Mouse (Mus musculus) forebrain, embryonic 12.5 days (tissue): ENCODE measurements at regions not wholly inside any gene's neighbourhood (a gene's known extent, or its start where the extent isn't known, plus 50 kb on each side); places are given as distances from the start of the nearest gene placed in this dataset.
A peak's percentile ranks its signal among the peaks of the same experiment; 100 is the strongest.

Experiments used
- ATAC-seq: fragments of 200-750 bp; cut with Nextera tagmentation; 2 replicates; pipeline ENCODE4 v1.8.0; 2017; ENCODE audit warnings: moderate TSS enrichment; ENCODE audit not compliant: low FRiP score
- H3K27ac ChIP-seq: fragments of 300-500 bp; sonication (generic); 2 replicates; pipeline ENCODE4 v1.5.1; 2016; ENCODE audit warnings: mild to moderate bottlenecking
- H3K27me3 ChIP-seq: fragments of 300-500 bp; sonication (generic); 2 replicates; pipeline ENCODE4 v1.6.1; 2016; ENCODE audit warnings: mild to moderate bottlenecking
- H3K36me3 ChIP-seq: fragments of 300-500 bp; sonication (generic); replicated peaks from 2 replicates; pipeline ENCODE4 v1.6.1; 2016; ENCODE audit warnings: mild to moderate bottlenecking
- H3K4me1 ChIP-seq: fragments of 300-500 bp; sonication (generic); 2 replicates; pipeline ENCODE4 v1.6.1; 2016
- H3K4me2 ChIP-seq: fragments of 300-500 bp; sonication (generic); 2 replicates; pipeline ENCODE4 v1.6.1; 2016; ENCODE audit warnings: mild to moderate bottlenecking, moderate library complexity
- H3K4me3 ChIP-seq: fragments of 300-500 bp; sonication (generic); replicated peaks from 2 replicates; pipeline ENCODE4 v1.5.1; 2016; ENCODE audit warnings: mild to moderate bottlenecking
- H3K9ac ChIP-seq: fragments of 300-500 bp; sonication (generic); 2 replicates; pipeline ENCODE4 v1.6.1; 2016; ENCODE audit warnings: mild to moderate bottlenecking
- H3K9me3 ChIP-seq: fragments of 300-500 bp; sonication (generic); 2 replicates; pipeline ENCODE4 v1.6.1; 2016
- WGBS: fragments of 180-500 bp; shearing (Covaris S2); methylation state at CpG from one replicate; pipeline ENCODE4 v1.1.7; 2016; 5-methylcytosine and 5-hydroxymethylcytosine counted together

DNA sequence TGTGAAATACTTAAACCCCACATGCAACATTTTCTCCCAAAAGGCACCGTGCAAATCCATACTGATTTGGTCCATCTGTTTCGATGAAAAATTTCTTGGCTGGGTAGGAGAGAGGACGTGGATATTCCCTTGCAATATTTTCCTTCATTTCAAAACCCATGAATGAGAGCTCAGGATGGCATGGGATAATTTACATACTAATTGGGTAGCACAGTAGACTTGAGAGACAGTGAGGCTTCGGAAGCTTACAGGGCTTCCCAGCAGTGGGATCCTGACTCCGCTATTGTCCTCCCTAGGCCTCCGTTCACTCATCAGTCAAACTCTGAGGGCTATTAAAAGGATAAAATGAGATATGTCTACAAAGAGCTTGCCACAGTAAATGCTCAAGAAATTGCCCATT lies 59.8 kb downstream of the Sox3 start:
- Histone ChIP-seq H3K27ac (no peak overlapping the region), H3K27me3 (no peaks in the 10 kb centered on the region), H3K36me3 (no peaks in the 10 kb centered on the region), H3K4me2 (no peak overlapping the region), H3K4me3 (no peak overlapping the region), H3K9ac (no peak overlapping the region), H3K9me3 (no peaks in the 10 kb centered on the region), H3K4me1 (peaks cover 9% of the 10 kb centered on the region)
- WGBS: 61% methylated on average over 6 of the region's 6 CpGs
- no peak for ATAC-seq

DNA sequence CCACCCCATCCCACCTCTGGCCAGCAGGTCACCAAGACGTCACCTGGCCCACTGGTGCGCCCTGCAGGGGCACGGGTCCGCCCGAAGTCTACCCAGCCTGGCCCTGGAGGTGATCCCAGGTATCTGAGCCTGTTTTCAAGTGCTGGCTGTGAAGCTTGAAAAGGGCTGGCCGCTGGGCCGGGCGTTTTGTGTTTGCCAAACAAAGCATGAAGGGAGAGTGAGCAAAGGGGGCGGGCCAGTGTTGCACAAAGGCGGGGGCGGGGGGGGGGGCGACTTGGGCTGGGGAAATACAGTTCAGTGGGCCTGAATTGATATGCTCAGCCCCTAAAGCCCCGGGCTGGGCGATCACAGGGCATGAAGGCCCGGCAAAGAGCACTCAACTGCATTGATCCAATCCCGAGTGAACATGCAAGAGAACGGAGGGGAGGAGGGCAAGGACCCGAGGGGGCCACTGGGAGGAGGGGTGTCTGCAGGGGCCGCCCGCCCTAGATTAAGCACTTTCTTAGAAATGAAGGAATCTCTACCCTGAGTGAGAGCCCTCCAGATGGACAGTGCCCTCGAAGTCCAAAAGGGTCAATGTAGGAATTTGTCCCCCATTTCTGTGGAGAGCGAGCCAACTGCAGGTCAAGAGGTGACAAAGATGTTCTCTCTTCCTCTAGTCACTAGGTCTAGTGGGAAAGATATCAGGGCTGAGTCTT lies 61.8 kb downstream of the Sox3 start:
- peak; percentile 83 for ATAC-seq
- Histone ChIP-seq H3K4me2 (peak overlapping the region; percentile 40), H3K27ac (no peak overlapping the region), H3K36me3 (no peaks in the 10 kb centered on the region), H3K9ac (no peak overlapping the region), H3K27me3 (no peaks in the 10 kb centered on the region), H3K4me1 (peaks cover 9% of the 10 kb centered on the region), H3K4me3 (no peak overlapping the region), H3K9me3 (no peaks in the 10 kb centered on the region)
- 21% methylated on average over 22 of the region's 22 CpGs for WGBS

DNA sequence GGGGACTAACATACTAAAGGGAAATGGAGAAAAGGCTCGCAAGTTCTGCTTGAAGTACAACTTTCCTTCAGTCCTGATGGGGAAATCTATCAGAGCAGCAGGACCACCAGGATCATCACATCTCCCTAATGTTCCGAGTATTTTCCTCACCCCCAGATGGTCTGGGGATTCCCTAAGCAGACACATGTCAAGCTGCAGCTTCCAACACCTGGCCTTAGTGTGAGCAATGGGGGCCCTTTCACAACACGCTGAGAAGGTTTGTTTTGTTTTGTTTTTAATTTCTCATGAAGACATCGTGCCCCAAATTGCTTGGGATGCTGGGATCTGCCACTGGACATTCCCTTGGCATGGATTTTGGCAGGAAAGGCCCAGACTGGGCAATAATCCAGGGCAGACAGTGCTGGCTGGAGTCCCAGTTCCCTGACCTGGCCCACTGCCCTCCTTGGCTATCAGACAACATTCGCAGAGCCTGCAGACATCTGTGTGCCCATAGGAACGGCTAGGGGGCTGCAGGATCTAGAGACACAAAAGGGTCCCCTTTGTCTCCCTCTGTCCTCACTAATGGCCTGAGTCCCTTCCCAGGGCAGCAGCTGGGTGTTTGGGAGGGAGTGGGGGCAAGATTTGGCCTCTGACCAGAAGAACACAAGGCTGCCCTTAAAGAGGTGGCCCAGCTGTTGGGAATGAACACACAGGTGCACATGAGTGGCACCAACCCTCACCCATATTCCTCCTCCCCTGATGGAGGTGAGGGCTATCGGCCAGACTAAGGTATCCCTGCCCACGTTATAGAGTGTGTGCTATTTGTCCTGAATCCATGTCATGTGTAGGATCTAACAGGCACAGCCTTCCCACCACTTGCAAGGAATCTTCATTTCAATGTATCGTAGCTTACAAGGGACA lies 67.8 kb downstream of the Sox3 start:
- H3K36me3 ChIP-seq: no peaks in the 10 kb centered on the region
- WGBS: 76% methylated on average over 9 of the region's 9 CpGs

DNA sequence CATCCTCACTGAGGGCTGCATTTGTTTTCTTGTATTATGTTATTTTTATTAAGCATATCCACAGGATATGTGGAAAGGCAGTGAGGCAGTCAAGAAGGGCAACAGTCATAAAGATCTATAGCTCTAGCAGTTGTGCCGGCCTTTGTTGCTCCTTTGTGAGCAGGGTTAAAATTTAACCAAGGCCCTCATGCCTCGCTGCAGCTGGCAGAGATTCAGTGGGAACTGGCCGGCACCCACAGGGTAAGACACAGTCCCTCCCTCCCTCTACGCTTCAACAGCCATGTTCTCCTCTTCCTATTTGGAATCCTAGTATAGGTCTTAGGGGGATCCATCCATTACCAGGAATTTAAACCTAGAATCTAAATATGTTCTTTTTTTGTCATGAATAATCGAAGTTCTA lies 94.7 kb downstream of the Sox3 start:
- Histone ChIP-seq H3K9ac (no peak overlapping the region), H3K4me3 (no peak overlapping the region), H3K36me3 (no peaks in the 10 kb centered on the region), H3K27me3 (no peaks in the 10 kb centered on the region), H3K4me2 (no peak overlapping the region), H3K27ac (no peak overlapping the region), H3K4me1 (peaks cover 15% of the 10 kb centered on the region; the same call in 1 of the 2 replicates), H3K9me3 (no peaks in the 10 kb centered on the region)
- WGBS: 48% methylated on average over 5 of the region's 5 CpGs
- ATAC-seq: no peak

More for the DNA sequence above, 67.8 kb downstream of the Sox3 start:
- Histone ChIP-seq H3K4me1 (no peaks in the 10 kb centered on the region), H3K27me3 (no peaks in the 10 kb centered on the region), H3K9me3 (no peaks in the 10 kb centered on the region), H3K27ac (no peak overlapping the region), H3K9ac (no peak overlapping the region), H3K4me2 (no peak overlapping the region), H3K4me3 (no peak overlapping the region)
- no peak for ATAC-seq

DNA sequence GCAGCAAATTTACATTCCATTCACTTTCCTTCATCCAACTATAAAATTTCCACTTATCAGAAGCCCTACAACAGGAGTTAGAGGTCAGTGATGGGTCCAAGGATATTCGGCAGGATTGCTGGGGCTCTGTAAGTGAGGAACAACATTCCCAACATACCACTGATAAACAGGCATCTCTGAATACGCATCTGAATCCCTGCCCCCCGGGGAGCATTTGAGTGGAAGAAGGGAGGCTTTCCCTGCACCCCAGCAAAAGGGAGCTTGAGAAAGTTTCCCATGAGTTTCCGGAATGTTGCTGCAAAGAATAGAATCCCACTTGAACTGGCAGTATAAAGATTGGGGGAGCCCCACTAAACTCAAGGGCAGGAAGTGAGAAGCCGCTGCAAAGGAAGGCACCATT lies 112.5 kb downstream of the Sox3 start:
- Histone ChIP-seq H3K9ac (no peak overlapping the region), H3K36me3 (no peaks in the 10 kb centered on the region), H3K27me3 (no peaks in the 10 kb centered on the region), H3K4me3 (no peak overlapping the region), H3K27ac (no peak overlapping the region), H3K4me2 (no peak overlapping the region), H3K4me1 (peaks cover 5% of the 10 kb centered on the region; the same call in 1 of the 2 replicates), H3K9me3 (no peaks in the 10 kb centered on the region)
- WGBS: 43% methylated on average over 5 of the region's 5 CpGs
- ATAC-seq: no peak

DNA sequence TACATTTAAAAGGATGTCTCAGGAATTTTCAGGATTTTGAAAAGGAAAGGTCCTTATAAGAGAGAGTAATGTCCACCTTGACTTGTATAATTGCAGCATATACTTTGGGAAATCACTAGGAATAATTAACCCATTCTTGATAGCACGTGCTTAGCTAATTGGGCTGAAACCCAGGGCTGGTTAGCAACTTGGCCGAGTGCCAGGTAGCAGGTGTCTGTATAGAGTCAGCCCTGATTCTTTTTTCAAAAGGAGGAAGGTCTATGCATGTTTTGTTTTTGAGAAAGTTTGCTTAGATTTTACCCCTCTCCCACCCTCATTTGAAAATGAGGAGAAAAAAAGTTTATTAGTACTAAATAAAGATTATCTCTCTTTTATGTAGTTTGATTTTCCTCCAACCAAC lies 113.1 kb downstream of the Sox3 start:
- ATAC-seq: peak; percentile 84; the same call in 1 of the 2 replicates
- H3K9me3 ChIP-seq: no peaks in the 10 kb centered on the region
- no peaks in the 10 kb centered on the region for H3K27me3 ChIP-seq
- no peak overlapping the region for H3K9ac ChIP-seq
- no peak overlapping the region for H3K27ac ChIP-seq
- no peaks in the 10 kb centered on the region for H3K36me3 ChIP-seq
- H3K4me3 ChIP-seq: no peak overlapping the region
- 29% methylated on average over 2 of the region's 2 CpGs for WGBS
- peaks cover 5% of the 10 kb centered on the region; the same call in 1 of the 2 replicates for H3K4me1 ChIP-seq
- no peak overlapping the region for H3K4me2 ChIP-seq

DNA sequence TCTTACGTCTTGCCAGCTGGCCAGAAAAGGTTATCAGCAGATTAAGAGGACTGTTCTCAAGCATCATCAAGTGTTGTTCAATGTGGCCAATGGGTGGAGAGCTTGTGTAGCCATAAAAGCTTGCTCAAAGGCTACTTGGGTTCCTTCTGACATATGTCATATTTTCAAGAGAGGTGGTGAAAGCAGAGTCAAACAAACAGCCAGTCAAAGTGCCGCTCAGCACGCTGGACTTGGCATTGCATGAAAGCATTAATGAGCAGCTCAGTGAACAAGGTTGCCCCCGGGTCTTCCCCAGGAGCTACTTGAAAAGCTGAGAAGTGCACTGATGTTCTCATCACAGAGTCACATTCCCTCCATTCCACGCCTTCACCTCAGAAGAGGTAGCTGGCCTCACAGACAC lies 119.6 kb downstream of the Sox3 start:
- H3K4me1 ChIP-seq: no peaks in the 10 kb centered on the region
- no peak for ATAC-seq
- WGBS: 64% methylated on average over 5 of the region's 5 CpGs

DNA sequence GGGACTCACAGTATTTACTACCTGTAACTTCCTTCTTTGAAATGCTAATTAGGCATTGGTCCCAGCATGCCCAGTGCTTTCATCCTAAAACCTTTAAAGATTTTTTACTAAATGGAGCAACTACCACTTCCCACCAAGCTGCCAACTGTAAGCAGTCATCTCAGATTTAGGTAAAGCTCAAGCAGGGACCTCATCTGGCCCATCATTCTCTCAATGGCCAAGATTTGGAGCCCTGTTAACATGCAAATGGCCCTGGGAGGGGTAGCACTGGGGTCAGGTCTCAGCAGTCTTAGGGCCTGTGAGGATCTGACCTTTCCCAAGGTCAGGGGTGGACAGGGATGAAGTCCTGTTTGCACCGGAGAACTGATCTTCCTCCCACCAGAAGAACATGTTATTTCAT lies 120.8 kb downstream of the Sox3 start:
- WGBS: 38% methylated on average over 1 of the region's 1 CpGs
- ATAC-seq: no peak
- Histone ChIP-seq H3K4me3 (no peak overlapping the region), H3K4me2 (no peak overlapping the region), H3K4me1 (no peaks in the 10 kb centered on the region), H3K27me3 (no peaks in the 10 kb centered on the region), H3K9ac (no peak overlapping the region), H3K36me3 (no peaks in the 10 kb centered on the region), H3K9me3 (no peaks in the 10 kb centered on the region), H3K27ac (no peak overlapping the region)

More for the DNA sequence above, 119.6 kb downstream of the Sox3 start:
- Histone ChIP-seq H3K9me3 (no peaks in the 10 kb centered on the region), H3K4me3 (no peak overlapping the region), H3K27ac (no peak overlapping the region), H3K4me2 (no peak overlapping the region), H3K9ac (no peak overlapping the region), H3K36me3 (no peaks in the 10 kb centered on the region), H3K27me3 (no peaks in the 10 kb centered on the region)

DNA sequence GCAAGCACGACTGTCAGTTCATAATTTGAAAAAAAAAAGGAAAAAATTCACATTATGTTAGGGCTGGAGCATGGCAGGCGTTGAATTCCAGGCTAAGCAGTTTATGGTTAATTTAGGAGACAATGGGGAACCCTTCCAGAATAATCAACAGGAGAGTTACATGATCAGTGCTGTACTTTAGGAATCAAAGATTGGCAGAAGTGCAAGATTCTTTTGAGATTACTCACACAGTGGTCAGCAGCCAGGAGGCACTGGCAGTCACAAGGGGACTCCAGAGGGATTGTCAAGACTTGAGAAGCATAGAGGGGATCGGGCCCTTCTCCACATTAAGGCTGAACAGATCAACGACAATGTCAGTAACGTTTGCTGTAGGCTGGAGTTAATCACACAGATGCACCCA lies 142.8 kb downstream of the Sox3 start:
- WGBS: 57% methylated on average over 5 of the region's 5 CpGs
- no peaks in the 10 kb centered on the region for H3K36me3 ChIP-seq
- ATAC-seq: no peak

DNA sequence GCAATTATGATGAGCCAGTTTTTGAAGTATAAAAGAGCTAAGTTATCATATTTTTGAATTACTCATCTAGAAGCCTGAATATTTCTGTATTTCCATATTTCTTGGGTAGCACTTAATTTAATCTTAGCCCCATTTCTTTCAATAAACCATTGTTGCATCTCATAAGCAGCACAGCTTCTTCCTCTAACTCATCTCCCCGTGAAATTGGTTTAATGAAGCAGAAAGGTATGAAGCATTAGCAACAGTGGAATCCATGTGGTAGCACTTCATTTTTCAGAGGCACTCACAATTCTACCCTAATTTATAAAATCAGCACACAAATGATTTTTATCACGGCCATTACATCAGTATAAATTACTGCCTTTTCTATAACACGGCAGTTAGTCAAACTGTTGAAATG lies 149.3 kb downstream of the Sox3 start:
- no peak overlapping the region for H3K27ac ChIP-seq
- no peak for ATAC-seq
- no peaks in the 10 kb centered on the region for H3K36me3 ChIP-seq
- 43% methylated on average over 3 of the region's 3 CpGs for WGBS
- no peak overlapping the region for H3K9ac ChIP-seq
- H3K4me1 ChIP-seq: no peaks in the 10 kb centered on the region
- no peak overlapping the region for H3K4me2 ChIP-seq
- no peak overlapping the region for H3K4me3 ChIP-seq
- H3K27me3 ChIP-seq: no peaks in the 10 kb centered on the region
- H3K9me3 ChIP-seq: no peaks in the 10 kb centered on the region

More for the DNA sequence above, 142.8 kb downstream of the Sox3 start:
- H3K9me3 ChIP-seq: no peaks in the 10 kb centered on the region
- H3K27me3 ChIP-seq: no peaks in the 10 kb centered on the region
- no peak overlapping the region for H3K27ac ChIP-seq
- H3K4me3 ChIP-seq: no peak overlapping the region
- no peak overlapping the region for H3K9ac ChIP-seq
- H3K4me2 ChIP-seq: no peak overlapping the region
- H3K4me1 ChIP-seq: no peaks in the 10 kb centered on the region

DNA sequence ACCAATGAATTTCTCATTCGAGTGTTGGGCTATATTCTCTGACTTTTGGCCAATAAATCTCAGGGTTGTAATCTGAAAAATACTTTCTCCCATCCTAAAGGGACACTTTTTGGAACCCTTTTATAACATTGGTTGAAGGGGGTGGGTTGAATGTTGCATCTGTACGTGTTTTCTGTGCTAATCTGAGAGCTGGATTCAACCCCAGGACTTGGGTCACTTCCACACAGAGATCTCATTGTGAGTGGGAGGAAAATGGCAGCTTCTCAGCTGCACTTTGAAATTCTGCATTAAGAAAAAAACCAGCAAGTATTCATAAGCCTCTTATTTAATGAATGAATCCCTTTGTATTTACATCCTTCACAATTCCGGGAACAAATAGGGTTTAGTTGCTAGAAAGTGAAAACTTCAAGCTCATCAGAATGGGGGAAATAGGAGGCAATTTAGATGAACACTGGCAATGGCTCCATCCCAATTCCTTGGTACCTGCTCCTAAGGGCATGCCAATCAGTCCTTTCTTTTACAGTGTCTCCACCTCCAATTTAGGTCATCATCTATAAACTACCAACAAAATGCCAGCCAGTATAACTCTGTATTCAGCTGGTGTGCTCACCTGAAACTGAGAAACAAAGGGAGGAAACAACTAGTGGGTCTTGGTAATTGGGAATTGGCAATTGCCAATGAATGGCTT lies 150.1 kb downstream of the Sox3 start:
- peak; percentile 53; the same call in 1 of the 2 replicates for ATAC-seq
- no peak overlapping the region for H3K9ac ChIP-seq
- no peak overlapping the region for H3K4me2 ChIP-seq
- H3K36me3 ChIP-seq: no peaks in the 10 kb centered on the region
- H3K27me3 ChIP-seq: no peaks in the 10 kb centered on the region
- H3K4me3 ChIP-seq: no peak overlapping the region
- H3K27ac ChIP-seq: no peak overlapping the region
- no peaks in the 10 kb centered on the region for H3K9me3 ChIP-seq
- H3K4me1 ChIP-seq: no peaks in the 10 kb centered on the region
- 49% methylated on average over 3 of the region's 3 CpGs for WGBS

DNA sequence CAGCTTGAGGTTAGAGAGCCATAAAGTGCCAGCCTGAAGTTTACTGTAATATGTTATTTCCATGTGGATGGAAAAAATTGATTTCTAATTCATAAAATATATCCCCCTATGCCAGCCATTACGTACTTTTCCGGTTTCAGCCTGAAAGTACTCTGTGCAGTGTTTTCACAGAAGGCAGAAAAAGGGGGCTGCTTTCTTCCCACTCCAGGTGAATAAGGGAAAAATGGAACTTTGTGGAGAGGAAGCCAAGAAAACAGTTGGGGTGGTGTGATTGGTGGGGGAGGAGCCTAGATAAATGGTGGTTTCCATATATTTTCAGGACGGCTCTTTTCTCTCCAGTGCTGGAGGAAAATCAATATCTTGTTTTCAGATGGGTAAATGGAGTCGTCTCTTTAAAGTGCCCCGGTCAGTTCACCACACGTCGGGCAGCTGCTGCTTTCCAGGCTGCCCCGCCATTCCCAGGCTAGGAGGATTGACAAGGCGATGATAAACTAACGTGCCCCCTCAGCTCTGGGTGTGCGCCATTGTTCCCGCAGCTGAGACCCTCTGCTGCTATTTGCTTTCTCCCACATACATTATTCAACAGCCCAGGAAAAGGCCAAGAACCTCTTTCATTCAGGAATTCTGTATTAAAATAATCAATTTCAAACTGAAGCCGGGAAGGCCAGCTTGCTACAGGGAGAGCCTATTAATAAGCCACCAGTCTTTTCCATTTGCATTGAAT lies 127.1 kb upstream of the Atp11c start:
- H3K27ac ChIP-seq: 0 out of 2 replicates have a peak overlapping the region, but pooled peaks have one; percentile 25
- 34% methylated on average over 13 of the region's 13 CpGs for WGBS

More for the DNA sequence above, 127.1 kb upstream of the Atp11c start:
- Histone ChIP-seq H3K9ac (no peak overlapping the region), H3K4me1 (peaks cover 21% of the 10 kb centered on the region), H3K4me3 (no peak overlapping the region), H3K36me3 (no peaks in the 10 kb centered on the region), H3K4me2 (peak overlapping the region; percentile 22; the same call in 1 of the 2 replicates), H3K9me3 (no peaks in the 10 kb centered on the region), H3K27me3 (no peaks in the 10 kb centered on the region)
- ATAC-seq: peak; percentile 86
